Mouse (Mus musculus) megakaryocyte progenitor cell, adult 5-6 weeks (primary cell): ENCODE measurements around the gene Smndc1. TPM values are rescaled to one million over a fixed set of nuclear protein-coding genes. Genes with fewer than 3 reads are reported as not detected.

Experiments used
- ATAC-seq: replicated peaks from 2 replicates; pipeline ENCODE4 v1.8.0; 2016; ENCODE audit warnings: mild to moderate bottlenecking, moderate TSS enrichment, inconsistent platforms; ENCODE audit not compliant: poor library complexity
- total RNA-seq, 2 experiments: library from RNA; stranded (forward) in 1 of 2; stranded (reverse) in 1 of 2; fragments of 157-497, 149-512 nt in 1 of 2; fragments of 200-1000 nt in 1 of 2; gene quantifications; 2 replicates each; pipeline versions ENCODE4 v1.2.3 to v1.2.4; 2015 to 2017

Smndc1 gene
- total RNA-seq (2015): 83.2 and 83.5 TPM in 2 replicates
- 32.3 and 42.5 TPM in 2 replicates for total RNA-seq (2017)

DNA sequence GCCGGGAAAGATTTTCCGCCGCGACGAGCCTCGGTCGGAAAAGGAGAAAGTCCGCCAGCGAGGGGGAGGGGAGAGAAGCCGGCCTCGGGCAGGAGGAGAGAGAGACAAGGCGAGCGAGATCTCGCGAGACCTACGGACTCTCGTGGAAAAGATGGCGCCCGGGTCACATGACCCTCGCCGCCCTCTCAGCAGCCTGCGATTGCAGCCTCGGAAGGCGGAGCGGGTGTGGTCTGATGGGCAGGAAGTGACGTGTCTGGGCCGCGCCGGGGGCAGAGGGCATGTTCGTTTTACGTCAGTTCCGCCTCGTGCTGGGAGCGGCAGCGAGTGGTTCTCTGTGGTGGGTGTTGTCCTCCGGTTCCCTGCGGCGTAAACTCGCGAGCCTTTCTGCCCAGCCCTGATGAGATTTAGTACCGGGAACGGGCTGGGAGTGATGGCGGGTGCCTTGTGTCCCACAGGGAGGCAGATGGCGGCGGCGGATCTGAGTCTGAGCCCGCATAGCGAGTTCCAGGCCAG, at the start of gene Smndc1:
Gene Smndc1, minus strand, starts transcription at position 84 of the 513 bp plus-strand sequence.
- peak; percentile 91 for ATAC-seq

DNA sequence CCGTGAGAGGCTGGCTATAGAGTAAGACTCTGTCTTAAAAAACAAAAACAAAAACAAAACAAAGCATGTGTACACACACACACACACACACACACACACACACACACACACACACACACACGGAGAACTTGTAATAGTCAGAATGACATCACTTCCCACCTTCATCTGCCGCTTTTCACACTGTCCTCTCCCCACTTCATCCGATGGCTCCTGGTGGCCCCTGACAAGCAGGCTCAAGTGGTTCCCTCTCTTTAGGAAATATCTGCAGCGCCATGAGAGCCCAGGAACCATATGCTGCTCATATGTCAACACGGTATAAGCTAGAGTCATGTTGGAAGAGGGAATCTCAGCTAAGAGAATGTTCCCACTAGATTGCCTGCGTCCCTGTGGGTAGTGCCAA, 49.0 kb upstream of the Smndc1 start:
- no peak for ATAC-seq

DNA sequence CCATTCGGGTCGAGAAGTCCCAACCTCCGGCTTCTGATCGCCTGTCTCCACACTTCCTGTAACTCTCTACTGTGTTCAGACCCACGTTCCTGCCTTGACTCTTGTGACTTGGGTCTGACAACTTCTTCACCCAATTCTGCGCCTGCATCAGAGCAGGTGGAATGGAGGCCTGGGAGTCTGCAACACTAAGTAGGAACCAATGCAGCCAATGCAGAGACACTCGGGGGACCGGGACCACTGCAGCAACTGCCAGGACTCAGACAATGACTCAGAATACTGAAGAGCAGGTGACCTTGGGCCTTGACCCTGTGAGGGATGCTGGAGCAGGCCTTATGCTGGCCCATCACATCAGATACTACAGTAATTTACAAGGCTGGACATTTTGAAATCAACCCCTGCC, 47.6 kb upstream of the Smndc1 start:
- ATAC-seq: no peak

DNA sequence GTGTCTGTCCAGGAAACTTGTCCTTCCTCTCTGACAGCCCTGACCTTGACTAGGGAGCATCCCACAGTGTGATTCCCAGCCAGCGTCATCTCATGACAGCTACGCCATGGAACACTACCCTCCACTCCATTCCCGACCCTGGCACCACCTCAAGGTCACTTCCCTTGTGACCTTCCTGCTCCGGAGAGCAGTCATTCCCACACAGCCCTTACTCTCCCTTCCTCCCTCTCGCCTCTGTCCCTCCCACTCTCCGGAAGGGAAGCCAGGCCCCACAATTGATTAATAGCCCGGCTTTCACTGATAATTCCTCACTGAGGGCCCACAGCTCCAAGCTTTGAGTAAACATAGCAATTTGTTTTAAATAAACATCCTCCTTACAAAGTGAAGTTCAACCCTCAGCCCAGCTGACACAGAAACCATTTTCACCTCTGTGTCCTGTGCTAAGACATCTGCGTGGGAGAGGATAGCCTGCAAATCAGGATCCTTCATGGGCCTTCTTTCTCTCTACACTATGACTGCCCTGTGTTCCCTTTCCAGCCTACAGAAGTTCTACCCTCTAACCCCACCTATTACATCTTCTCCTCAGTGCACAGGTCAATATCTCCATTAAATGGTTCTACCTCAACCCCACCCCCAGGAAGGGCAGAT, 47.1 kb upstream of the Smndc1 start:
- ATAC-seq: no peak

DNA sequence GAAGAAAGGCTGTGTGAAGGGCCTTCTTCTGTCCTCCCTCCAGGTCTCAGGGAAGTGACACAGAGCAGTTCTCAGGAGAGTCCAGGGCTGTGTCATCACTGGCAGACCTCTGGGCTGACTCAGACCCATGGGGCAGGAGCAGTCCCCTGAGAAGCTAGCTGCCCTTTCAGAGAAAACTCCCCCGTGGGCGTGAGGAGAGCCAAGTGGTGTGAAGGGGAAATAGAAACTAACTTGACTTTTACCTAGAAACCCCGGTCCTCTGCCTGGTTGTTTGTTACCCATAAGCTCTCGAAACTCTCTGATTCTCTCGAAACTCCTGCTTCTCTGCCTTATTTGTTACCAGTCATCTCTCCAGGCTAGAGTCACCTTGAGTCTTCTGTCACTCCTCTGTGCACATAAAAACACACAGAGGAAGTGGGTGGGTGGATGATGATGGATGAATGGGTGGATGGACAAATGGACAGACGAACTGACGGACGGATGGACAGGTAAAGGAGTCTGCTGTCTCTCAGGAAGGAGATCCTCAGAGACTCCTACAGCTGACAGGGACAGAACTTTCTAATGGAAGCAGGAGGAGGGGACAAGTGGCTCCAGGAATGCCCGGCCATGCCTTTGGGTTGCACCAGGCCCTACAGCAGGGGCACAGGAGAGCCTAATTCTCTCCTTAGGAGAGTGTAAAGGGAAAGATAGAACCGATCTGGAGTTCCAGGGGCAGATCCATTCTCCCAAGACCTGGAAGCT, 43.7 kb upstream of the Smndc1 start:
- 0 out of 2 replicates have a peak, but pooled peaks have one; percentile 20 for ATAC-seq

DNA sequence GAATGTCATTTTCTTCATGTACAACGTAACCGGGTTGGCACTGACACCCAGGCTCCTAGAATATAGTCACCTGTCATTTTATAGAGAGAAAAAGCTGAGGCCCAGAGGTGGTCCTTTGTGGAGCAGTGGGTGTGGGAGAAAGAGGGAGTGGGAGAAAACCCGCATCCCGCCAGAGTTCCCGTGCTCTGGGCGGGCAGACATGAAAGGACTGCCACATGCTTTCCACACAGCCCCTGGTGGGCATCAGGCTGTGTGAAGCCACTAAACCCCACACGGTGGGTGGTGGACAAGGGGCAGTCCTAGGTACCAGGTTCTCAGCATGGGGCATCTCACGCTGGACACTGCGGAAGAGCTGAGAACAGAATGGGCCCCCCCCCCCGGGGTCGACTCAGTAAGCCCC, 40.6 kb upstream of the Smndc1 start:
- no peak for ATAC-seq

DNA sequence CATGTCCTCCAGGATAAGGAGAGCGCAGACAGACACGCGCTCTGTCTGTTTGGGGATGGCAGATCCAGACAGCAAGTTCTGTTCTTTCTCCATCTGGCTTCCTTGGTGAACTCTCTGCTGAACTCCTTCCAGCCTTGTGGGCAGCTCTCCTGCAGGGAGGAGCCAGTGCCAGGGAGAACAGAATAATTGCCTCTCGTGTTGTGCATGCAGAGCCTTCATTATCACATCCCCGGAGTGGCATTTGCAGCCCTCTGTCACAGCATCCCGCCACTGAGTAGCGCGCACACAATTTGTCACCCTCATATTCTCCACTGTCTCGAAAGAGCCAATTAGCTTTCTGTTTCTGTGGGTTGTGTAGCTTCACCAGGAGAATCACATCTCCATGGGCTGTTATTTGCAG, 40.0 kb upstream of the Smndc1 start:
- ATAC-seq: no peak

DNA sequence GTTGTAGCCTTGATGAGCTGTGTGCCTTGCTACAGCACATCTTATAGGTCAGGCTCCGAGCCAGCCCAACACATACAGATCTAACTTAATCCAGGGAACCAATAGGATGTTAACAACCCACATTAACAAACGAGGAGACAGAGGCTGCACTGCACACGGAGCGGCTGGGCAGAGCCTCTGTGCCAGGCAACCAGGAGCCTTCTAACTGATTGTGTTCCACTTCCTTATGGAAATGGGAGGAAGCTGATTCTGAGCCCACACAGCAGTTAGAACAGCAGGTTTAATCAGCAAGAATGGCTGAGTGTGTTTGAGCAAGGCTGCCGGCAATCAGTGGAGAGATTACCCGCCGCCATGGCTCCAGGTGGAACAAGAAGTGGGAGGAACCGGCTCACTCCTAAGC, 37.4 kb upstream of the Smndc1 start:
- no peak for ATAC-seq

DNA sequence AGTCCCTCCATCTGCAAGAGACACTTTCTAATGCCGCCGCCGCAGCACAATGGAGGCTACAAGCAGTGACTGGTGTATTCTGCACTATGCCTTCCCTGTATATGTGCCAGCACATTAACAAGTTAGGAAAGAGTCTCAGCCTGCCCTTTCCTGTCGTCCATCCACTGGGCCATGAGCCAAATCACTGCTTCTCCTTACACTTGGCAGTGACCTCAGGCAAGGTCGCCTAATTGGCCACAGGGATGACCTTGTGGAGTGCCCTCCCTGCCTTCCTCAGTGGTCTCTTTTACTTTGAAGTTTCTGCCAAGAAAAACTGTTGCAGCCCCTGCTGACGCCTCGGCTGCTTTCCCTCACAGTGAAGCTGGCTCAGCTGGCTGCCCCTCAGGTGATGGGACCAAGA, 37.0 kb upstream of the Smndc1 start:
- ATAC-seq: no peak

DNA sequence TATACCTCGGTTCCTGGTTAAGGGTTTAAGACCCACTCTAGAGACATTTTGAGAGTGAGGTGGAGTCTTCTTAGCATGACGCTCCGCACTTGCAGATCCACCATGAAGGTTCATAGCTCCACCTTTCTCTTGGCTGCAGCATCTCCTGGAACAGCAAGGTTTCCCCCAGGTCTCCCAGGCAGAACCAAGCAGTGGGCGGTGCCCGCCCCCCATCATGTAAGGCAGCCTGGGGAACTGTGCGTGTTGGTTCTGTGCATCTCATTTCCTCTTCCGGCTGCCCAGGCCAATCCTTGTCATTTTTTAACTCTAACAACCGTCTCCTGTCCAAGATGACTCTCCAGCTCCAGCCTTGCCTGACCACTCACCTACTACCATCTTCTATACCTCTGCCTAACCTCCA, 35.4 kb upstream of the Smndc1 start:
- ATAC-seq: no peak

DNA sequence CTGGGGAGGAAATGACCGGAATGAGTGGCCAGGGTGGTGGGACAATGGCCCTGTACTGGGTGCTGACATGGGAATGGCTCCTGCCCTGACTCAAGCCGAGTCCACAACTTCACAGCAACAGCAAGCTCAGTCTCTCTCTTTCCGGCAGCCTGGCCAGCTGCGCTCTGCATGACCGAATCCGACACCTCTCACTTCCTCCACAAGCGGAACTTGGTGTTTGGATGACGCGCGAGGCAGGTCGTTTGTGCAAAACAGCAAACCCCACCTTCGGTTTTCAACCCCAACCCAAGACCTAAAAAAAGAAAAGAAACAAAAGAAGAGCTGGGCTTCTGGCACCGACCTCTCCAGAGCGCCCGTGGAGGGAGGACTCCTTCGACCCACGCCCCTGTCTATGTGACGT, 34.3 kb upstream of the Smndc1 start:
- peak; percentile 52 for ATAC-seq

DNA sequence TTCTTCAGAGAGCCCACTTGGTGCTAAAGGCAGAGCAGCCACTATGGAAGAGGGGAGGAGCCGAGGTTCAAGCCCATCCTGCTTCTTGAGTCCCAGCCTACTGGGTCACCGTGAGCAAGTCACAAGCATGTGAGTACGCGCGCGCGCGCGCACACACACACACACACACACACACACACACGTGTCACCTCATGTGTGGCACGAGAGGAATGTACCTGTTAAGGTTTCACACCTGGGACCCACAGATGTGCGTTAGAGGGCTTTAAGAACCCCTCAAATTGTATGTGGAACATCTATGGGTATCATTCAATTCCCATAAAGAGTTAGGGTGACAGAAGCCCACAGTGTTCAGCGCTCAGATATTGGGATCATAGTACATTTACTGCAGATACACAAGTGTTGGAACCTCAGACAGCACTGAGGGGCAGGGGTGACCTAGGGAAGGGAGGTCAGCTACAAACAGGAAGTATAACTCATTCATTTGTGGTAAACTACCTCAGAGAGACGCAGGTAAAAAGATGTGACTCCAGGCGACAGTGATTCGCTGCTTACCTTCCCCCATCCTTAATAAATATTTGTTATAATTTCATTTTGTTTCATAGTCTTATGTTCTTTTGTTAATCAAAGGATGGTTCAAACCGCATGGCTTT, 33.6 kb upstream of the Smndc1 start:
- ATAC-seq: 0 out of 2 replicates have a peak, but pooled peaks have one; percentile 14

DNA sequence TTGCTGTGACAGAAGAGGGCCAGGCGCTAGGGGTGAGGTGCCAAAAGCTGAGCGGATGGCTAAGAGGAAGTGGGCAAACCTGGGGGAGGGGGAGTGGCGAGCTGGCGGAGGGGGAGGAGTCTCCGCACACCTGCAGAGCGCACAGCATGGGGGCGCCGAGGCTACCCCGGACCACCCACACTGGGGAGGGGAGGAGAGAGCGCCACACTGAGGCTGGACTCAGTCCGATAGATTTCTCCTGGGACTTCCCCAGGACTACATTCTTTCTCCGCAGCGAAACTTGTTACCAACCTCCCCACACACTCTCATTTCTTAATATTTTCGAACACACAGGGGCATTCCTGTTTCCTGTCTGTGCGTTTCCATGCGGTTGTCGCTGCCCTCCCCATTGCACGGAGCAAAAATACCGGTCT, 33.0 kb upstream of the Smndc1 start:
- ATAC-seq: peak; percentile 13

DNA sequence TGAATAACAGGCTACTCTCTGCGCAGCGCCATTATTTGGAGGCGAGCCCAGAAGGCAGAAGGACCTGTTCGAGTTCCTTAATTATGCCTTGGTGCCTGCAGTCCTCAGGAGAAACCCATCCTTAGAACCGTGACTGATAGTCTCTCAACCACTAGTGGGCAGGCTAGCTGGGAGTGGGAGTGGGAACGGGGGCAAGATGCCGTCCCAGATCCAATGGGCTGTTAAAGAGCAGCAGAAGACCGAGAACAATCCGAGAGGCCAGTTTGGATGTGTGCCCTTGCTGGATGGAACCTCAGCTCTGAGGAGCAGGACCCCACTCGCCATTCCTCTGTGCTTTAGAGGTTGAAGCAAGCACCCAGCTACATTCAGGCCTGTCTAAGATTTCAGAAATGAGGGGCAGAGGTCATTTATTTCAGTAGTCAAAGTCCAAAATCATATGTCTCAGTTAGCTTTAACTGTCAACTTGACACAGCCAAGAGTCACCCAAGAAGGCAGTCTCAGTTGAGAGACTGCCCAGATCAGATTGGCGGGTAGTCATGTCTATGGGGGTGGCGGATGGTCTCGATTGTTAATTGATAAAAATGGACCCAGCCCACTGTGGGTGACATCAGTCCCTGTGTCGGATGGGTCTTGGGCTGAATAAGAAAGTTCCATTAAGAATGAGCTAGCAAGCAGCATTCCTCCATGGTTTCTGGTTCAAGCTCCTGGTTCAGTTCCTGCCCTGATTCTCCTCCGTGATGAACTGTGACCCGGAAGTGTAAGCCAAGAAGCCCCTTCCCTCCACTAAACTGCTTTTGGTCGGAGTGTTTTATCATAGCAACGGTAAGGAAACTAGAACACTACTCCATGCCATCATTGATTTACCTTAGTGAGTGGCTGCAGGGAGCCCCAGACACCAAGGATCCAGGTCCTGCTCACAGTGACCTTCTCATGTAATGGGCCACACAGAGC, 32.3 kb upstream of the Smndc1 start:
- no peak for ATAC-seq

DNA sequence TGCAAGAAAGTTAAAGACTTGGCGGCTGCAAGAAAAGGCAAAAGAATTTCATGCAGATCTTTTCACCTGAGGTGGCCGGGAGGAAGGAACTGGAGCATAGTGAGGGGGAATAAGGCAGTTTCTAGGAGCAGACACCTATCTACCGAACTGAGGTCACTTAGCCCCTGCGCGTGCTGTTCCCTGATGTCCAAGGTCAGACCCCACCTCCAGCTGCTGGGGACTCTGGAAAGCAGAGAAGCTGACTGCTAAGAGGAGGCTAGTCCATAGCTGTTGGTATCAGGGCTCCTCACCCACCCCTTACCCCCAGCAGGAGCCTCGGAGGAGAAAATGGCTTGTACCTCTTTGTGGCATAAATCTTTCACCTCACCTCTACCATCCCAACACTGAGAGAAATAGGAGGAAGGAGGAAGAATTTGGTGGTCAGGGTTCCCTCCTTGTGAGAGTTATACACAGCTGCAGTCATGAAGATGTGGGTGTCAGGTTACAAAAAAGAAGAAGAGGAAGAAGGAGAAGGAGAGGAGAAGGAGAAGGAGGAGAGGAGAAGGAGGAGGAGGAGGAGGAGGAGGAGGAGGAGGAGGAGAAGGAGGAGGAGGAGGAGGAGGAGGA, 31.3 kb upstream of the Smndc1 start:
- peak; percentile 1; the same call in 1 of the 2 replicates for ATAC-seq

DNA sequence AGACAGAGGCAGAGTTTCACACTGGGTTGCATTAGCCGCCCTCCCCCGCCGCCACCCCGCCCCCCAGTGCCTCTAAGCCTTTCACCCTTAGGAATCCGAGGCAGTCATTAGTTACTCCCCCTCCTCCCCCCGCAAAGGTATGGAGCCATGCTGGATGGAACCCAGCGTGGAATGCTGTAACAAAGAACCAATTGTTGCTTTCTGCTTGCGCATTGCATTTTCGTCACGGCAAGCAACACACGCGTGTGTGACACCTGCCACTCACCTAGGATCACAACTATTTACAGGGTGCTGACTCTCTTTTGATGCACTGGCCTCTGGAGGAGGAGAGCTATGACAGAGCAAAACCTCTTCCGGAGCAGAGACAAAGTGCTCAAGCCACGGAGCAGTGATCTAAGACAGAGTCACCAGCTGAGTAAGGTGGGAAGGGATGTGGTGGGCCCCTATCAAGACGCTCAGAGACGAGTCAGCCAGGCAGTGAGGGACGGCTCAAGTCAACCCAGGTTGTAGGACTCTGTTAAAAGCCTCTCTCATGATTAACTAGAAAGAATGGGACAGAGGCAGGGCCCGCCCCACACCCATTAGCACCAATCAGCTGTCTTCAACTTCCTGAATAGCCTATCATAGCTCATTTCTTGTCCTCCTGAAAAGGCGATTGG, 30.7 kb upstream of the Smndc1 start:
- ATAC-seq: peak; percentile 65

DNA sequence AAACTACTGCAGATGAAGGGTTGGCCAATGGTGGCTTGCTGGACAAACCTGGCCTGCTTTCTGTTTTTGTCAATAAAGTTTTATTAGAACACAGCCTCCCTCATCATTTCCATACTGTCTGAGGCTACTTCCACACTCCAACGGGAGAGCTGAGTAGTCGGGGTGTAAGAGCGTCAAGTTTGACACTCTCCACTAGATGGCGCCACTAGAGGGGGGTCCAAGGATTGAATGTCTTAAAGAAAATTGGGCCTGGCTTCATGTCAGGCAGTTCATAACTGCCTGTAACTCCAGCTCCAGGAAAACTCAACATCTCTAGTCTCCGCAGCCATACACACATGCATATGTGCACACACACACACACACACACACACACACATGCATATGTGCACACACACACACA, 29.5 kb upstream of the Smndc1 start:
- peak; percentile 39 for ATAC-seq

DNA sequence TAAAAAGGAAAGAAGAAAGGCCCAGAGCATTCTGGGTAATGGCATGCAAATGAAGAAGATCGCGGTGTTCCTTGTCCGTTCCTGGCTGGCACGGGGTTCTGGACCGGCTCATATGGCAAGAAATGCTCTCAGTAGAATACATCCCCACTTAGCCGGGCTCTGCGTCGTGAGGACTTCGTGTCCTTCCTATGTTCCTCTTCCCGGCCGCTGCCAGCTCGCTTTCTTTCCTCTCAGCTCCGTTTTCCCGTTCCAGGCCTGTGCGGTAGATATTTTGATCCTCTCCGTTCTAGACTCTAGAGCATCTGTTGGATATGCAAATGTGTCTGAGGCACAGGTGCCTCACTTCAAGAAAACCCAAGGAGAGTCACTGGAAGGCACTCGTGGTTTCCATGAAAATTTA, 24.8 kb upstream of the Smndc1 start:
- no peak for ATAC-seq

DNA sequence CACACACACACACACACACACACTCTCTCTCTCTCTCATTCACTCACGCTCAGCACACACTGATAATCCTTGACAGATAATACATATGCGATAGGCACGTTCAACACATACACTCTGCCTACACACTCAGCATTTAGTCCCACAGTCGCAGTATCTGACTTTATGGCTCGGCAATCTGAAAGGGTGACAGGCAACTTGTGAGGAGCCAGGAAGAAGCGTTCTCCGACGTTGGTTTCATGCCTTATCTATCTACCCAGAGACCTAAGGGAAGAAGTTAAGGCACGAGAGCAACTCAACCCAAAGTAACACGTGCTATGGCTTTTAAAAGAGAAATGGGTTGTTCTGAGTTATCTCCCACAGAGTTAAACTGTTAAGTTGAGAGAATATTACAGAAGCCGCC, 24.3 kb upstream of the Smndc1 start:
- ATAC-seq: peak; percentile 80
